Mouse (Mus musculus) bone marrow, adult 2 months (tissue): ENCODE measurements around the gene Tbc1d5.

Experiments
- CTCF ChIP-seq: fragments of 200-500 bp; IDR thresholded peaks from 2 replicates; pipeline ENCODE4 v1.5.1; 2011; ENCODE audit warnings: low read length, control low read depth; ENCODE audit not compliant: control insufficient read depth, insufficient read depth
- POLR2A ChIP-seq: fragments of 200-500 bp; IDR thresholded peaks from 2 replicates; pipeline ENCODE4 v1.6.1; 2011; ENCODE audit warnings: low read depth, mild to moderate bottlenecking, control low read depth, low read length, borderline replicate concordance; ENCODE audit not compliant: control insufficient read depth

GRCm38 (mm10) chr17:50795445-50796095, 383.6 kb downstream of the Tbc1d5 start:
- TF ChIP-seq CTCF: peak; percentile 43
- TF ChIP-seq POLR2A: no peak
